Comparison of ENCODE assay signal across 1 mouse cellular context in genomic region chr14:74972216-74972615, GRCm38 (mm10).
TF ChIP-seq lines count a peak whose summit lies in the region.

No protein-coding gene starts in this region.

TF ChIP-seq in MEL, 35 proteins besides CTCF, POLR2A, EP300 and RAD21 (continued from another document):
- TF ChIP-seq HCFC1 (IDR thresholded peaks at IDR 0.05; ENCODE audit: low read depth, low read length) (no peak), ZNF384 (IDR thresholded peaks at IDR 0.05; ENCODE audit: low read depth, low read length) (no peak)
TF ChIP-seq in MEL: peak in this region for 9.
